Mouse (Mus musculus) lung, embryonic 16.5 days (tissue): ENCODE measurements around the gene Ripply3. TPM values are rescaled to one million over a fixed set of nuclear protein-coding genes. Genes with fewer than 3 reads are reported as not detected.

Experiments
- ATAC-seq: fragments of 200-750 bp; cut with Nextera tagmentation; 2 replicates; pipeline ENCODE4 v1.8.0; 2017; ENCODE audit warnings: low read depth, mild to moderate bottlenecking, moderate library complexity
- H3K27ac ChIP-seq: fragments of 300-500 bp; sonication (generic); 2 replicates; pipeline ENCODE4 v1.5.1; 2014; ENCODE audit warnings: mild to moderate bottlenecking, control low read depth, low read length
- H3K27me3 ChIP-seq: fragments of 300-500 bp; sonication (generic); 2 replicates; pipeline ENCODE4 v1.6.1; 2014; ENCODE audit warnings: low read depth, low read length, mixed read lengths; ENCODE audit not compliant: control insufficient read depth, insufficient read depth
- H3K36me3 ChIP-seq: fragments of 300-500 bp; sonication (generic); 2 replicates; pipeline ENCODE4 v1.6.1; 2014; ENCODE audit warnings: low read length; ENCODE audit not compliant: control insufficient read depth, insufficient read depth
- H3K4me1 ChIP-seq: fragments of 300-500 bp; sonication (generic); replicated peaks from 2 replicates; pipeline ENCODE4 v1.6.1; 2014; ENCODE audit warnings: low read length, mixed read lengths; ENCODE audit not compliant: control insufficient read depth, insufficient read depth
- H3K4me2 ChIP-seq: fragments of 300-500 bp; sonication (generic); 2 replicates; pipeline ENCODE4 v1.6.1; 2014; ENCODE audit warnings: low read depth, low read length, control low read depth
- H3K4me3 ChIP-seq: fragments of 300-500 bp; sonication (generic); 2 replicates; pipeline ENCODE4 v1.5.1; 2014; ENCODE audit warnings: mild to moderate bottlenecking, low read length, control low read depth
- H3K9ac ChIP-seq: fragments of 300-500 bp; sonication (generic); 2 replicates; pipeline ENCODE4 v1.6.1; 2014; ENCODE audit warnings: low read length, control low read depth
- H3K9me3 ChIP-seq: fragments of 300-500 bp; sonication (generic); 2 replicates; pipeline ENCODE4 v1.6.1; 2016; ENCODE audit warnings: low read length; ENCODE audit not compliant: control insufficient read depth
- WGBS: fragments of 180-500 bp; shearing (Covaris S2); extraction: QIAGEN DNeasy Blood & Tissue Kit; methylation state at CpG from one replicate; pipeline ENCODE4 v1.1.7; 2014; 5-methylcytosine and 5-hydroxymethylcytosine counted together
- polyA plus RNA-seq: library from polyadenylated mRNA; unstranded; fragments of >200 nt; fragmentation: Nextera tagmentation; extraction: Ambion mirVana; gene quantifications from 2 replicates; pipeline ENCODE4 v1.2.1, GENCODE M21; 2015

Ripply3 gene
- polyA plus RNA-seq, 1 experiment from 2014 or later, result 23.5 TPM

- ATAC-seq, result no peak
- peaks cover 4% of the 10 kb centered on the region for H3K9me3 ChIP-seq
- peaks cover 6% of the 10 kb centered on the region; the same call in 1 of the 2 replicates for H3K27me3 ChIP-seq
- no peak overlapping the region for H3K4me3 ChIP-seq
- H3K27ac ChIP-seq, result no peak overlapping the region
- H3K36me3 ChIP-seq, result no peaks in the 10 kb centered on the region
- H3K9ac ChIP-seq, result no peak overlapping the region
- no peak overlapping the region for H3K4me2 ChIP-seq
- 83% methylated on average over 4 of the region's 4 CpGs for WGBS
- peaks cover 3% of the 10 kb centered on the region; the same call in 1 of the 2 replicates for H3K4me1 ChIP-seq
Measured at GRCm38 (mm10) chr16:94301194-94301593, 27.0 kb upstream of the Ripply3 start.

GRCm38 (mm10) chr16:94301696-94302095, 26.5 kb upstream of the Ripply3 start:
- Histone ChIP-seq H3K27ac (no peak overlapping the region), H3K4me3 (no peak overlapping the region), H3K9me3 (peaks cover 4% of the 10 kb centered on the region), H3K27me3 (peaks cover 6% of the 10 kb centered on the region; the same call in 1 of the 2 replicates), H3K4me1 (peaks cover 3% of the 10 kb centered on the region; the same call in 1 of the 2 replicates), H3K36me3 (no peaks in the 10 kb centered on the region), H3K9ac (no peak overlapping the region), H3K4me2 (no peak overlapping the region)
- WGBS, result 72% methylated on average over 5 of the region's 5 CpGs
- ATAC-seq, result no peak

- WGBS, result 11% methylated on average over 30 of the region's 30 CpGs
- no peak overlapping the region for H3K27ac ChIP-seq
- no peaks in the 10 kb centered on the region for H3K36me3 ChIP-seq
Measured at GRCm38 (mm10) chr16:94302274-94303202, 25.7 kb upstream of the Ripply3 start.

GRCm38 (mm10) chr16:94303203-94303535, 25.1 kb upstream of the Ripply3 start:
- H3K27ac ChIP-seq, result no peak overlapping the region
- ATAC-seq, result no peak
- H3K9me3 ChIP-seq, result peaks cover 4% of the 10 kb centered on the region
- WGBS, result 25% methylated on average over 6 of the region's 6 CpGs
- H3K4me2 ChIP-seq, result peak overlapping the region; percentile 41
- H3K4me1 ChIP-seq, result peaks cover 6% of the 10 kb centered on the region; the same call in 1 of the 2 replicates
- H3K4me3 ChIP-seq, result peak overlapping the region; percentile 17; the same call in 1 of the 2 replicates
- H3K27me3 ChIP-seq, result peaks cover 6% of the 10 kb centered on the region; the same call in 1 of the 2 replicates
- H3K9ac ChIP-seq, result peak overlapping the region; percentile 46
- no peaks in the 10 kb centered on the region for H3K36me3 ChIP-seq

More at GRCm38 (mm10) chr16:94302274-94303202, 25.7 kb upstream of the Ripply3 start:
- ATAC-seq, result peak; percentile 70
- H3K4me1 ChIP-seq, result peaks cover 3% of the 10 kb centered on the region; the same call in 1 of the 2 replicates
- peak overlapping the region; percentile 17 for H3K4me3 ChIP-seq
- H3K4me2 ChIP-seq, result peak overlapping the region; percentile 41
- peaks cover 4% of the 10 kb centered on the region for H3K9me3 ChIP-seq
- peak overlapping the region; percentile 46 for H3K9ac ChIP-seq
- H3K27me3 ChIP-seq, result peaks cover 6% of the 10 kb centered on the region; the same call in 1 of the 2 replicates

GRCm38 (mm10) chr16:94307526-94307925, 20.7 kb upstream of the Ripply3 start:
- Histone ChIP-seq H3K4me2 (no peak overlapping the region), H3K9me3 (peaks cover 4% of the 10 kb centered on the region), H3K4me1 (peaks cover 9% of the 10 kb centered on the region), H3K36me3 (no peaks in the 10 kb centered on the region), H3K27ac (peak overlapping the region; percentile 49; the same call in 1 of the 2 replicates), H3K4me3 (no peak overlapping the region), H3K9ac (no peak overlapping the region), H3K27me3 (0 out of 2 replicates have a peak, but pooled peaks cover 4% of the 10 kb centered on the region)
- ATAC-seq, result no peak
- 65% methylated on average over 6 of the region's 6 CpGs for WGBS

- peaks cover 6% of the 10 kb centered on the region for H3K4me1 ChIP-seq
- peaks cover 4% of the 10 kb centered on the region for H3K9me3 ChIP-seq
- H3K4me3 ChIP-seq, result no peak overlapping the region
- H3K9ac ChIP-seq, result 0 out of 2 replicates have a peak overlapping the region, but pooled peaks have one; percentile 32
- H3K36me3 ChIP-seq, result no peaks in the 10 kb centered on the region
- no peak overlapping the region for H3K4me2 ChIP-seq
- 0 out of 2 replicates have a peak, but pooled peaks cover 4% of the 10 kb centered on the region for H3K27me3 ChIP-seq
- WGBS, result 35% methylated on average over 6 of the region's 6 CpGs
- H3K27ac ChIP-seq, result peak overlapping the region; percentile 49; the same call in 1 of the 2 replicates
- 0 out of 2 replicates have a peak, but pooled peaks have one; percentile 27 for ATAC-seq
Measured at GRCm38 (mm10) chr16:94307942-94308341, 20.3 kb upstream of the Ripply3 start.

- no peak for ATAC-seq
- Histone ChIP-seq H3K36me3 (no peaks in the 10 kb centered on the region), H3K4me2 (no peak overlapping the region), H3K4me3 (no peak overlapping the region), H3K27ac (no peak overlapping the region), H3K4me1 (peaks cover 6% of the 10 kb centered on the region), H3K9me3 (peaks cover 4% of the 10 kb centered on the region), H3K9ac (no peak overlapping the region), H3K27me3 (no peaks in the 10 kb centered on the region)
- WGBS, result 84% methylated on average over 4 of the region's 4 CpGs
Measured at GRCm38 (mm10) chr16:94309025-94309424, 19.2 kb upstream of the Ripply3 start.

- H3K9ac ChIP-seq, result no peak overlapping the region
Measured at GRCm38 (mm10) chr16:94311416-94311815, 16.8 kb upstream of the Ripply3 start.

GRCm38 (mm10) chr16:94311931-94312330, 16.3 kb upstream of the Ripply3 start:
- Histone ChIP-seq H3K9me3 (no peaks in the 10 kb centered on the region), H3K4me3 (no peak overlapping the region), H3K4me2 (peak overlapping the region; percentile 54), H3K36me3 (no peaks in the 10 kb centered on the region), H3K27ac (no peak overlapping the region), H3K9ac (no peak overlapping the region; the same call in 1 of the 2 replicates), H3K27me3 (no peaks in the 10 kb centered on the region), H3K4me1 (peaks cover 6% of the 10 kb centered on the region)
- ATAC-seq, result no peak
- WGBS, result 69% methylated on average over 4 of the region's 4 CpGs

More at GRCm38 (mm10) chr16:94311416-94311815, 16.8 kb upstream of the Ripply3 start:
- 68% methylated on average over 1 of the region's 1 CpGs for WGBS
- no peak for ATAC-seq
- no peak overlapping the region for H3K4me2 ChIP-seq
- H3K36me3 ChIP-seq, result no peaks in the 10 kb centered on the region
- H3K4me3 ChIP-seq, result no peak overlapping the region
- H3K9me3 ChIP-seq, result no peaks in the 10 kb centered on the region
- peaks cover 6% of the 10 kb centered on the region for H3K4me1 ChIP-seq
- H3K27me3 ChIP-seq, result no peaks in the 10 kb centered on the region
- H3K27ac ChIP-seq, result no peak overlapping the region
